Mouse (Mus musculus): Measurements from ENCODE around the gene Stab2.

Gene Stab2

GRCm38 (mm10) chr10:86824093-86824492 is 183.7 kb downstream of the Stab2 start:
- no peak for DNase-seq

DNA sequence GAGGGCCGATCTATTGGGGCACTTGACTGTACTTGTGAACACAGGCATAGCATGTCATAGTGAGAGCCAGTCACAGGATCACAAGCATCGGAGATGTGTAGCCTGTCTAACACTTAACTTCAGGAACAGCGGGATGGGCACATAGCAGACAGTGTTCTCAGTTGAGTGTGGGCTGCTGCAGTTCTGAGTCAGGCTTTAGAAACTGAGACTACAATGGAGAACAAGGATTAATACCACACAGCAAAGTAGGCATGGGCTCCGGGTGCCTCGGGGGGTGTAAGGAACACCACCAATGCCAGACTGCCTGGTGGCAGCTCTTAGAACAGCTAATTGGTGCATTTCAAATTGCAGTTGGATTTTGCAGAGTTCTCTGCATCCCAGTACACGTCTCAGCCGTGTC is 186.8 kb downstream of the Stab2 start:
- DNase-seq = no peak

DNA sequence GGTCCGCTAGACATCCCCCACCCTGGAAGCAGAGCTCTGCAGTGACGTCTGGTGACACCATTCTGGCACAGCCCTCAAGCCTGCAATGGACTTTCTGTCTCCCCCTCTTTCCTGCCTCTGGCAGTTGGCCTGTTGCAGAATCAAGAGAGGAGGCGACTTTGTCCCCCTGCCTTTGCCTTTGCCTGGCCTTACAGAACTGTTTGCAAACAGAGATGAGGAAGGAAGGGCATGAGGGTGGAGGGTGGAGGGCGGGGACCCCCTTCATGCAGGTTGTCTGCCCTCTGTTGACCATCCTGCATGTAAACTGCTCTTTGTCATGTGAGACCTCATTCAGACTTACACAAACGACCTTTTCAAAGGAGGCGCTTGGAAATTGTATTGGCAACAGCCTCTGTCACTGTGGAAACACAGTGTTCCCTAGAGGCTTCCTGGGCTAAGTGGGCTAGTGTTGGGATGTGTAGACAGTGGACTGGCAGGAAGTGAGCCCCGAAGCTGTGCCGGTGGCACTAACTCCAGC is 188.1 kb downstream of the Stab2 start:
- peak; percentile 49 for DNase-seq

DNA sequence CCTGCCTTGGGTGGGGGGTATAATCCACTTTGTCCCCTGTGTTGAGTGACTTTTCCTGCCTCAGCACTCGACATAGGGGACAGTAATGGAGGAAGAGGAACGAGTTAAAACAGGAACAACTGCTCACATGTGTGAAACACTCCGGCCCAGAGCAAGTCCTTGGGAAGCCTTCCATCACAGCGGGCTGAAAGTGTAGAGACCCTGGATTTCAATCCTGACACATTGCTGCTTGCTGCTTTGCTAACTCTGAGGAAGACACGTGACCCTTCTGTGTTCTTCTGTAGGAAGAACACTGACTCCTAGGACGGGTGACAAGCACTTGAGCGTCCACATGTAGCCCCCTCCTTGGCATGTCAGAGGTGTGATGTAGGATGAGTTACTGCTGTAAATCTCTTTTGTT is 192.7 kb downstream of the Stab2 start:
- no peak for DNase-seq

- DNase-seq = no peak
These were observed 193.3 kb downstream of the Stab2 start for GRCm38 (mm10) chr10:86814292-86815131.

GRCm38 (mm10) chr10:86810612-86811011 is 197.2 kb downstream of the Stab2 start:
- DNase-seq = no peak

DNA sequence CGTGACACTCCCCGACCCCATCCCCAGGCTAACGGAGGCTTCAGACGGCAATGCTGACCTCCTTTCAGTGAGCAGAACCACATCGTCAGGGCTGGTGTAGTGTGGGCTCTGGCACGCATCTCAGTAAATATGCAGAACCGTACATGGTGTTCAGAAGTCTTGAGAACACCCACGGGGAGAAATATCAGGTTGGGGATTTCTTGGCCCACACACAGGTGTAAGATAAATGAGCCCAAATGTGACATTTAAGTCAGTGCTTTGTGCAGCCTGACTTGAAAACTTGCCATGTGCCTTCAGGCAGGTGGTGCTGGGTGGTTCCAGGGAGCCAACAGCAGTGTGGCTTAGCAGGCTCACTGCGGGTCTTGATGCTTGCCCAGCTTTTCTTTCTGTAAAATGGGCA is 197.8 kb downstream of the Stab2 start:
- no peak for DNase-seq

DNA sequence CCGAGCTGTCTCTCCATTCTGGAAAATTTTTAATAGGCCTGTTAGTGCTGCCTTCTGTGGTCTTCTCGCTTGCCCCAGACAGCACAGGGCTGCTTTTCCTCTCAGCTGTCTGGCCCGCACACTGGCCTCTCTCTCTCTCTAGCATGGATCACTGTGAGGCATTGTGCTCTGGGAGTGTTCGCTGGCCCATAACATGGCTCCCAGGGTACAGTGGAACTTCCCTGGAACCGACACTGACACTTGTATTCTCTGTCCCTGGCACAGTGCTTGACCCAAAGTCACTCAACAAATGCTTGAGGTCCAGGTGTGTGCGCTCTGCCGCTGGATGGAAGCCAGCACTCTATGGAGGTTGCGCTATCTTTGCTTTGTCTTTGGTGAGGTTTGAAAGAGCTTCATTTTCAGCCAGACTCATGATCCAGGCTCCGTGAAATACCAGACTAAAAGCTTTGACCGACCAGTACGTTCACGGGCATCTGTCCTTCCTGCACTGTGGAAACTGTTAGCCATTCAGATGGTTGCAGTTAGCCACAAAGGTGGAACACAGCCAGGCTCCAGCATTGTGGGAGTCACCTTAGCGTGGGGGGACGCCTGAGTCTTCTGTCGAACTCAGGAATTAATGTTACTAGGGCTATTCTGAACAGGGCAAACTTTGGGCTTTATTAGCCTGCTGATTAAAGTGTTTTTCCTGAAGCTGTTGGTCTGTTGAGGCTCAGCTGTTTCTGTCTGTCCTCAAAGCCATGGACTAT is 199.6 kb downstream of the Stab2 start:
- no peak for DNase-seq

GRCm38 (mm10) chr10:86807362-86807761 is 200.5 kb downstream of the Stab2 start:
- no peak for DNase-seq

GRCm38 (mm10) chr10:86796073-86796741 is 211.6 kb downstream of the Stab2 start:
- no peak for DNase-seq

DNA sequence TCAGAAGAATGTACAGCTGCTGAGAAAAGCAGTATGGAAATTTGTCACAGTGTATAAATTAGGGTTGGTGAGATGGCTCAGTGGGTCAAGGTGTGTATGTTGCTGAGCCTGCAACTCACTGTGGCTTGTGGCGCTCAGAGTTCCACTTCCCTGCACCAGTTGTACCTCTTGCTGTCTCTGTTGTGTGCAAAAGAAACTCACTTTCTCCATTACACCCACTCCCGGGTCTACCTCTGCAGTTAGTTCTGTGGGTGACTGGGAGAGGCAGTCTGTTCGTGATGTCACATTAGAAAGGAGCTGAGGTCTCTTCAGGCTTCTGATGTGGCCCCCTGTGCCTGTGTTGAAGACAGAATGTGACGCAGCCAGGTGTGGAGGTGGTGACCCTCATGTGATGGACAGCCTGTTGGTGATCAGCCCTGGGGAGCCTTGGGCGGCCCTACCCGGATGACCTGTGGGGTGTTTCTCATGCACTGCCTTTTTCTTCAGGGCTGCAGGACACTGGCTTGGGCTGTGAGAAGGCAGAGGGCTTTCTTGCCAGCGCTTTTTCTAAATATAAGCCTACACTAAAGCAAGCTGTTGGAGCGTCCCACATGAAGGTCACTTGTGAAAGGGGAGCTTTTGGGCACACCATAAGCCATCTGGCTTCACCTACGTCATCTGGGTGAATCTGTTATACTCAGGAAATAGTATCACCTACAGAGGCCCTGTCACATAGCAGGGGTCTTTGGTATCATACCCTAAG is 212.9 kb downstream of the Stab2 start:
- DNase-seq = no peak

- DNase-seq = no peak
These were observed 213.6 kb downstream of the Stab2 start for GRCm38 (mm10) chr10:86794196-86794595.

DNA sequence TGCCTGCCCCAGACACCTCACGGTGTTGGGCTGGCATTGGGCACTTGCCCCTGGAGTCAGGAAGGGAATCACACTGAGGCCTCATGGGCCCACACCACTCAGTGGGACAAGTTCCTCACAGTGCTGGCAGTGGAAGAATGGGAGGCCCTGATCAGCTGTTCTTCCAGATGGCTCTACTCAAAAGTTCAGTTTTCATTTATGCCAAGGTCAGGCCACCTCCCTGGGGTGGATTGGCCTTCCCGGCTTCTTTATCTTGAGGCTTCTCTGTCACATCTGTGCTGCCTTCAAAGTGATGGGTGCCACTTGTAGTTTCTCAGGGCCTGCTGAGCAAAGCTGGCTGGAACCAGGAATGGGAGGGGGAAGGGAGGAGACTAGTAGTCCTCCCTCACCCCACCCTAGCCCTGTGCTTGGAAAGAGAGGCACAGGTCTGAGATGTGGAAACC is 214.3 kb downstream of the Stab2 start:
- DNase-seq = no peak

DNA sequence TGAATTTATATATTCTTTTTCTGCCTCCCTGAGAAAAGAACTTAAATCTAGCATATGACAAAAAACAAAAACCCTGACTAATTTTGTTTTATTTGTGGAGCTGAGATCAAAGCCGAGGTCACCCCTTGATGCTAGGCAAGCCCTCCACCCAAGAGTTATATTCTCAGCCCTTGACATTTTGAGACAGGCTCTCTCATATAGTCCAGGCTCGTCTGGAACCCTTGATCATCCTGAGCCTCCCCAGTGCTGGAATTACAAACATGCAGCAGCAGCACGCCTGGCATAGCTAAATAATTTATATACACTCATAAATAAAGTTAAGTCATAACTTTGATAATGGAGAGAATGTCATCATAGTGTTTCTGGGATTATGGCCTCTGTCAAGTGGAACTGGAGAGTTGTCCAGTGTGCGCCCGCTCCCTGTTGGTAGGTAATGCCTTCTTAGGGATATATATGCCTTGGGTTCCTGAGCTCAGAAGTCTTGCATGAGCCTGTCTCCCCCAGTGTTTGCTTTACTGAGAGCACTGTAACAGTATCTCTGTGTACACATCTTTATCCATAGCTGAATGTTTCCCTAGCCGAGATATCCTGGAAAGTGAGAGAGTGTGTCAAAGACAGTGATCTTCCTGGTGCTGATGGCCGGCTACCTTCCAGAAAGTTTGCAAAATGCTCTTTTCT is 216.2 kb downstream of the Stab2 start:
- no peak for DNase-seq

Measured in embryo, embryonic 11 days (tissue).